Mouse (Mus musculus) embryonic facial prominence, embryonic 13.5 days (tissue): ENCODE results near the gene Mctp1. TPM values are rescaled to one million over a fixed set of nuclear protein-coding genes. Genes with fewer than 3 reads are reported as not detected.

Source experiments
- ATAC-seq: fragments of 200-750 bp; cut with Nextera tagmentation; 2 replicates; pipeline ENCODE4 v1.8.0; 2017; ENCODE audit warnings: low read depth; ENCODE audit not compliant: insufficient number of reproducible peaks, insufficient read depth, low FRiP score, low TSS enrichment
- H3K27ac ChIP-seq: fragments of 300-500 bp; sonication (generic); 2 replicates; pipeline ENCODE4 v1.5.1; 2015; ENCODE audit warnings: moderate library complexity, mild to moderate bottlenecking, inconsistent platforms
- H3K27me3 ChIP-seq: fragments of 300-500 bp; sonication (generic); 2 replicates; pipeline ENCODE4 v1.6.1; 2015; ENCODE audit warnings: mild to moderate bottlenecking, inconsistent platforms
- H3K36me3 ChIP-seq: fragments of 300-500 bp; sonication (generic); 2 replicates; pipeline ENCODE4 v1.6.1; 2015; ENCODE audit warnings: mild to moderate bottlenecking, inconsistent platforms
- H3K4me1 ChIP-seq: fragments of 300-500 bp; sonication (generic); 2 replicates; pipeline ENCODE4 v1.6.1; 2015; ENCODE audit warnings: inconsistent platforms
- H3K4me2 ChIP-seq: fragments of 300-500 bp; sonication (generic); 2 replicates; pipeline ENCODE4 v1.6.1; 2015; ENCODE audit warnings: moderate library complexity, mild to moderate bottlenecking, inconsistent platforms
- H3K4me3 ChIP-seq: fragments of 300-500 bp; sonication (generic); 2 replicates; pipeline ENCODE4 v1.5.1; 2015; ENCODE audit warnings: mild to moderate bottlenecking, inconsistent platforms
- H3K9ac ChIP-seq: fragments of 300-500 bp; sonication (generic); 2 replicates; pipeline ENCODE4 v1.6.1; 2015; ENCODE audit warnings: mild to moderate bottlenecking, inconsistent platforms
- H3K9me3 ChIP-seq: fragments of 300-500 bp; sonication (generic); 2 replicates; pipeline ENCODE4 v1.6.1; 2016; ENCODE audit warnings: inconsistent platforms
- WGBS: fragments of 180-500 bp; shearing (Covaris S2); methylation state at CpG from one replicate; pipeline ENCODE4 v1.1.7; 2015; ENCODE audit warnings: mixed read lengths; 5-methylcytosine and 5-hydroxymethylcytosine counted together
- polyA plus RNA-seq: library from polyadenylated mRNA; unstranded; fragments of >200 nt; fragmentation: Nextera tagmentation; extraction: Ambion mirVana; gene quantifications from 2 replicates; pipeline ENCODE4 v1.2.1, GENCODE M21; 2015

Gene Mctp1
- polyA plus RNA-seq, 1 experiment from 2014 or later = 0.66 TPM

DNA sequence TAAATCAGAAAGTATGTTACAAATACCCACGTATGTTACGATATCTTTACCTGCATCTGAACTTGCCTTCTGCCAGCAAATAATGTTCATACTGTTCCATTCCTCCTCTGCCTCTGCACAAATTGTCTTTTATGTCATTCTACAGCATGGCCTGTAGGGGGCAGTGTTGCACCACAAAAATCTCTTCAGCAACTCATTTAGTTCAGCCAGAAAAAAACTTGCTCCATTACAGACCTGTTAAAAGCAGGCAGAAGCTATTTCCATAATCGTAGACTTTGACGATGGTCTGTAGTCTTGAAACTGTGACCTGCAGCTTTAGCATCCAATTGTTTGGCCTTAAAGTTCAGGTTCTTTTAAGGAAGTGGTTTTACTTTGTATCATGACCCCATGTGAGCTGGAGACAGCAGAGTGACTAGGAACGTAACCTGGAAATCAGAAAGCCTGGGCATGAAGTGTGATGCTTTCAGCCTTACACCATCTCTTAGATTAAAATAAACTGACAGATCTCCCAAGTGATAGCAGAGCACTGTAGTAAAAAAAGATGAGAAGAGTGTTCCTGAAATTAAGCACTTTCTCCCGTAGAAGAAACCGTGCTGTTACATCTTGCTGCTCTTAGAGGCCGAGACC is 460.4 kb downstream of the Mctp1 start:
- Histone ChIP-seq H3K9ac (no peak overlapping the region), H3K9me3 (no peaks in the 10 kb centered on the region), H3K27ac (no peak overlapping the region), H3K4me1 (no peaks in the 10 kb centered on the region), H3K4me3 (no peak overlapping the region), H3K36me3 (no peaks in the 10 kb centered on the region), H3K27me3 (no peaks in the 10 kb centered on the region), H3K4me2 (no peak overlapping the region)
- ATAC-seq = no peak
- WGBS = 48% methylated on average over 8 of the region's 8 CpGs

DNA sequence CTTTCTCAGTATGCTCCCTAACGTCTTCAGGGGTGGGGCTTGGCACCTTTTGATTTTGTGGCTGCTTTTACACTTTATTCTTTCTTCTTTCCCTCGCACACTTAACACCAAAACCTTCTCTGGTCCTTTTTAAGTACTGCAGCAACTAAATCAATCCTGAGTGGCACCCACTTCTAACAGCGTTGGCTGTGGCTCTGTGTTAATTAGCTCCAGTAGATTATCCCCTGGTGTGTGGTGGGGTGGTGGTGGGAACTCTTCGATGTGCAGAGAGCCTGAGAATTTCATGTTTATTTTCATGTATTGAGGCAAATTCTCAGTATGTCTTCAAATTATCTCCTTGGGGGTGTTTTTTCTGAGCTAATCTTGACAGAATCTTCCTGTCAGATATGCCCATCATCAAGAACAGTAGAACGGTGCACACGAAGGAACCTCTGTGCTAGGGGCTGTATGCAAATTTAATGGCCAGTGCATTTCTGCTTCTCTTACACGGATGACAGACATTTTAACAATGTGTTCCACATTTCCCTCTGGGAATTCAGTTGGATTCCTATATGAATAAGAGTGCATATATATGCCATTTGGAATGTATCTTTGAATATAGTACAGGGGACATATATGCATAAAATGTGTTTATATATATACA is 466.2 kb downstream of the Mctp1 start:
- H3K9me3 ChIP-seq = no peaks in the 10 kb centered on the region
- H3K4me3 ChIP-seq = no peak overlapping the region
- 47% methylated on average over 7 of the region's 7 CpGs for WGBS
- no peaks in the 10 kb centered on the region for H3K4me1 ChIP-seq
- no peak for ATAC-seq
- H3K27me3 ChIP-seq = no peaks in the 10 kb centered on the region; the same call in 1 of the 2 replicates
- H3K4me2 ChIP-seq = no peak overlapping the region
- no peak overlapping the region for H3K9ac ChIP-seq
- no peaks in the 10 kb centered on the region for H3K36me3 ChIP-seq
- no peak overlapping the region for H3K27ac ChIP-seq

DNA sequence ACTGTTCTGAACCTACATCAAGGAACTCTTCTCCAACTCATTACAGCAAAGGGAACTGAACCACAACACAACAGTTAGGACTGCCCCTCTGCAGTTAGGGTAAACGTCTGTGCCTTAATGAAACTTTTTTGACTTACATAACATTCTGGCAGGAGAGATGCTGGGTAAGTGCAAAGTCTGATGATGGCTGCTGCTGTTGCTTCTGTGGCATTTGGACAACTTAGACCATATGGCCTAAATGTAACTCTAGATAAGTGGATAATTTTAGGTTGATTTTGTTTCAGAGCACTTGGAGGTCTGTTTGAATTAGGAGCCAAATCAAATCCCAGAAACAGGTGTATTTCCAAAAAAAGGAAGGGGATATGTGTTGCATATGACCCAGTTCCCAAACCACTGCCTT is 470.0 kb downstream of the Mctp1 start:
- Histone ChIP-seq H3K27ac (no peak overlapping the region), H3K4me3 (no peak overlapping the region), H3K9ac (no peak overlapping the region), H3K27me3 (no peaks in the 10 kb centered on the region; the same call in 1 of the 2 replicates), H3K36me3 (no peaks in the 10 kb centered on the region), H3K4me2 (no peak overlapping the region), H3K4me1 (no peaks in the 10 kb centered on the region), H3K9me3 (no peaks in the 10 kb centered on the region)
- no peak for ATAC-seq
- 13% methylated on average over 1 of the region's 1 CpGs for WGBS

DNA sequence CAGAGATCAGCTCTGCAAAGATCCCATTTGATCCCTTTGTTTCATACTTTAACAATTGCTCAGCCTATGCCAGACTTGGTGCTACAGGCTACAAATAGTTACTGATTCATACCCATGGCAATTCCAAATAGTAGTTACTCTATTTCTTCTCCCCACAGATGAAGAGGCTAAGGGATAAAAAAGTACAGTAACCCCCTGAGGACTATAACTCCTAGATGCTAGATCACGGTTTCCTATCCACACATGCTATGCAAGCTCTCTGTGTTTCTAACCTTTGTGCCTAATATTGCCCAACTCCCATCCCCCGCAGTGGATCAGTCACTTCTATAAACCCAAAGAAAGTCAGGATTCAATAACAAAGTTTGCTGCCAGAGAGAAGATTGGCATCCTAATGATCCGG is 470.7 kb downstream of the Mctp1 start:
- Histone ChIP-seq H3K4me3 (no peak overlapping the region), H3K27me3 (no peaks in the 10 kb centered on the region; the same call in 1 of the 2 replicates), H3K9me3 (no peaks in the 10 kb centered on the region), H3K4me2 (no peak overlapping the region), H3K27ac (no peak overlapping the region), H3K4me1 (no peaks in the 10 kb centered on the region), H3K9ac (no peak overlapping the region), H3K36me3 (no peaks in the 10 kb centered on the region)
- WGBS = 36% methylated on average over 3 of the region's 3 CpGs
- ATAC-seq = no peak

DNA sequence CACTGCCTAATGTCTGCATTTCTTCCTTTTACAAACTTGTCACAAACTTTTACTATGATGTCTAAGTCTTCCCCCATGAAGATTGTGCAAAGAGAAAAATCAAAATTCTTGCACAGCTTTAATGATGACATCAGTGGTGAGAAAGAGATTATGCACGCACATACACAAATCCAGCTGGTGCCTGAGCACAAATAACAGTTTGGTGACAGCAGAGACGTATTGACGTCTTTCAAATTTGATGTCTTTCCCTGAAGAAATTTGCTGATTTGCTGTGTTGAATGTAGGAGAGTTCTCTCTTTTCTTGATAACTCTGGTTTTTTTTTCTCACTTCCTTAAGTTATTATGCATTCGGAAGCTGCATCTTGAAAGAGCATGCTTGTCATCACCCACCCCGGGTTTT is 472.7 kb downstream of the Mctp1 start:
- 64% methylated on average over 5 of the region's 5 CpGs for WGBS
- H3K4me1 ChIP-seq = no peaks in the 10 kb centered on the region
- H3K9ac ChIP-seq = no peak overlapping the region
- no peaks in the 10 kb centered on the region for H3K36me3 ChIP-seq
- no peak overlapping the region for H3K4me2 ChIP-seq
- H3K27ac ChIP-seq = no peak overlapping the region
- no peaks in the 10 kb centered on the region; the same call in 1 of the 2 replicates for H3K27me3 ChIP-seq
- ATAC-seq = no peak
- no peak overlapping the region for H3K4me3 ChIP-seq
- H3K9me3 ChIP-seq = no peaks in the 10 kb centered on the region

DNA sequence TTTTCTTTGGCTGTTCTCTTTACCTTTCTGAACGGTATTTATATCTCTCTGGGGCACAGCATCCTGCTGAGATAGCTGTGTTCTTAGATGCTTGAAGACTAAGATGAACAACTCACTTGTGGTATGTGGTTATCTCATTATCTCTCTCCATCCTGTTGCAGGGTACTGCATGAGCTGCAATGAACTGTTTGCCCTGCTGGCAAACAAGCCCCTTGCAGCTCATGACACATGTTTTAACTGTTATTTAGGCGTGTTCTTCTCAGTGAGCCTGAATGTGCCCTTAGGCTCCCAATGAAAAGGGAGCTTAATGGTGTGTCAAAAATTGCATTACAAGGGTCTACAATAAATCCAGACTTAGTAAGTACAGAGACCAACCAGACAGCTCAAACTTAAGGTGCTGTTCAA is 473.7 kb downstream of the Mctp1 start:
- no peaks in the 10 kb centered on the region for H3K27me3 ChIP-seq
- no peak overlapping the region for H3K27ac ChIP-seq
- no peak overlapping the region for H3K4me2 ChIP-seq
- 25% methylated on average over 2 of the region's 2 CpGs for WGBS
- no peak for ATAC-seq
- no peaks in the 10 kb centered on the region for H3K9me3 ChIP-seq
- H3K36me3 ChIP-seq = no peaks in the 10 kb centered on the region
- H3K4me1 ChIP-seq = no peaks in the 10 kb centered on the region
- no peak overlapping the region for H3K4me3 ChIP-seq
- H3K9ac ChIP-seq = no peak overlapping the region

DNA sequence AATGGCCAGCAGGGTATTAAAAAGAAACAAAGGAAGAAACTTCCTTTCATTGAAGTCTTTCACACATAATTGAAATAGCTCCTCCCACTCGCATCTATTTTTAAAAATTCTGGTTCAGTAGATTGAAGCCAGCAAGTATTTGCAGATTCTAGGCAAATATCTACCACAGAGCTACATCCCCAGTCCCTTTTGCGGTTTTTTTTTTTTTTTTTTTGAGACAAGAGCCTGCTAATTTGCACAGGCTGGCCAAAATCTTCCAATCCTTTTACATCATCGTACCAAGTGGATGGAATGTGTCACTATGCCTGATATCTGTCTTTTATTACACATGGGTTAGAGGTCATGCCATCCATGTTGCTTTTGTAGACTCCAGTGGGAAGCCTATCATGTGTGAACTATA is 486.0 kb downstream of the Mctp1 start:
- no peaks in the 10 kb centered on the region for H3K9me3 ChIP-seq
- no peak overlapping the region for H3K4me3 ChIP-seq
- no peaks in the 10 kb centered on the region for H3K36me3 ChIP-seq
- no peaks in the 10 kb centered on the region for H3K4me1 ChIP-seq
- no peaks in the 10 kb centered on the region for H3K27me3 ChIP-seq
- no peak for ATAC-seq
- H3K27ac ChIP-seq = no peak overlapping the region
- H3K4me2 ChIP-seq = no peak overlapping the region
- H3K9ac ChIP-seq = no peak overlapping the region
- 75% methylated on average over 3 of the region's 3 CpGs for WGBS

DNA sequence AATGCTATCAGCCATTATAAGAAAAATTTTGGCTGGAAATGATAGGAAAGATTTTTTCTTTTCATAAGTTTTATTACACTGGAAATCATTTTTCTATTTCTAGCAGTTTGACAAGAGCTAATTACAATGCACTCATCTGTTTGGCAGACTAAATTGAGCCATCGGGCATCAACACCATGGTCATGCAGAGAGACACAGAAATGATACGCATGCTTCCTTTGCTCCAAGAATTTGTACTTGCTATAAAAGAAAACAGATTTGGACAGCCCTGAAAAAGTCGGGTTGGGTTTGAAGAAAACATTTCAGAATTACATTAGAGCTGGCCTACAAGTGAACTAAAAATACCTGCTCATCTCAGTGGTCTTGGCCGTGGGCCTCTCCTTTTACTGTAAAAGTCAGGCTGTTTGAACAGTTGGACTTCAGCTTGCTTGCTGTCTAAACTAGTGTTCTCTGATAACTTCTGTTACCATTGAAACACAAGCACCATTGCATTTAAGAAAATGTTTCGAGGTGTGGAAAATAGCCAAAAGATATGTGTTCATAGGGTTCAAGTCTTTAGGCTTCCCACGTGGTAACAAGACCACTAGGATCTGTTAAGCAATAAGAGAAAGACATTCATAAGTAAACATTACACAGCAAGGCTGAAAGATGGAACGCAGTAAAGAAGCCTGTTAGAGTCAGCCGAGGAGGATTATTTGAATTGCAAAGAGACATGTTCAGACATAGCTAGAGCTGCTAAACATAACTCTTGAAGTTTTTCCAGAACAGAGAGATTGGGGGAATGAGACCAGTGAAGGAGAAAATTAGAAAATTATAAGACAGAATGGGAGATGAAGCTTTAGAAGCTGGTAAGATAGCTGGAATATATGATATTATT is 493.8 kb downstream of the Mctp1 start:
- Histone ChIP-seq H3K27ac (no peak overlapping the region), H3K9ac (no peak overlapping the region), H3K27me3 (no peaks in the 10 kb centered on the region), H3K4me1 (no peaks in the 10 kb centered on the region), H3K36me3 (no peaks in the 10 kb centered on the region), H3K4me3 (no peak overlapping the region), H3K9me3 (no peaks in the 10 kb centered on the region), H3K4me2 (no peak overlapping the region)
- WGBS = 60% methylated on average over 8 of the region's 8 CpGs
- ATAC-seq = no peak

DNA sequence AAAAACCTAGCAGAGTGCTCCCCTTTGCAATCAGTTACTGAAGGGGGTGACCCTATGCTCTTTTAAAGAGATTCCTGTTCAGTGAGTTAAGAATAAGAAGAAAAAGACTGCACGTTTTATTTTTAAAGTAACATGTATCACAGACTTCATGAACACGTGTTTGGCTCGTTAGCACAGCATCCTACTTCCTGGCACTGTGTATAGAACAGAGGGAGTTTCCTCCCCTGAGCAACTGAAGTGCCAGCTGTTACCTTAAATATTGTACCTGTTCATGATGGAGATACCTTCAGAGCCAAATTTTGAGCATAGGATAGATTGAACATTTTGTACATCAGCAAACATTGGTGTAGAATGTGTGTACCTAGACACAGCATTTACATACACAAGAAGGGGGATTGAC is 494.7 kb downstream of the Mctp1 start:
- H3K27ac ChIP-seq = no peak overlapping the region
- no peaks in the 10 kb centered on the region for H3K9me3 ChIP-seq
- H3K4me3 ChIP-seq = no peak overlapping the region
- no peaks in the 10 kb centered on the region for H3K27me3 ChIP-seq
- WGBS = 58% methylated on average over 3 of the region's 3 CpGs
- ATAC-seq = no peak
- no peak overlapping the region for H3K4me2 ChIP-seq
- no peak overlapping the region for H3K9ac ChIP-seq
- H3K36me3 ChIP-seq = no peaks in the 10 kb centered on the region
- H3K4me1 ChIP-seq = no peaks in the 10 kb centered on the region

DNA sequence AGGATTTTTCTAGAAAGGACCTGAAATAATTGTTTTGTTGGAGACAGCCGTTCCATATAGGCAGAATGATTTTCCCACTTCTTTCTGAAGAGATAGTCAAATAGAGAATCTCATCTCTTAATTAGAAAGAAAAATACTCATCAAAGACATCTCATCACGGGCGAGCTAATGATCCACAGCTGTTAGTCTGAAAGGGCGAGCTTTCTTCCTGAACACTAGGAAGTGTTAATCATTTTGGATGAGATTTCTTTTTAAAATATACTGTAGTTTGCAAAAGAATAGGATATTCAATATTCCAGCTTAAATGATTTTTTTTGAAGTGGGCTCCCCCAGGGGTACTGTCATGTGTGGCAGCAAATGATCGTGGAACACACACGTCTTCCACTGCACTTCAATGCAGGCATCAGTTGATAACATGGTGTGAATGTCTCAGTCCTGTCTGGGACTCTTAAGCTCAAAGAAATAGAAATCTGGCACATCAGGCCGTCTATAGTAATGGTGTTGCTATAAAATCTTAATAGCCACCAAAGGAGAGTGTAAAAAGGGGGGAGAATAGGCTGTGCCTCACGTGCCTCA is 500.3 kb downstream of the Mctp1 start:
- Histone ChIP-seq H3K27me3 (no peaks in the 10 kb centered on the region), H3K4me1 (no peaks in the 10 kb centered on the region), H3K4me3 (no peak overlapping the region), H3K9me3 (no peaks in the 10 kb centered on the region), H3K36me3 (no peaks in the 10 kb centered on the region), H3K9ac (no peak overlapping the region), H3K27ac (no peak overlapping the region), H3K4me2 (no peak overlapping the region)
- 60% methylated on average over 8 of the region's 8 CpGs for WGBS
- no peak for ATAC-seq

DNA sequence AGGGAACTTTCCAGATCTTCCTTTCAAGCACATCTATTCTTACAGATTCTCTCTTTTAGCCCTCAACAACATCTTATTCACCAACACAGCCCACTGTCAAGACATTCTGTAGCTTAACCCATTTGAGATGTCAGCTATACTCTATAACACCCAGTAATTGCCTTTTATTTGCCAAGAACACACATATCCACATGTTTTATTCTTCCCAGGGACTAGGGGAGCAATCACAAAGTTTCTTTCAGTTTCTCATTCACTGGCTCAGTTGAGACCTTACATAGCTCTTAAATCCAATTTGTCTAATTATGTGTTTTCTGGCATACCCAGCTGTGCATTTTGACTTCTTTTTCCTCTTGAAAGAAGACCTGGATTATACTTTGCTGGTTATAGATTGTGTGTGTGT is 508.7 kb downstream of the Mctp1 start:
- Histone ChIP-seq H3K27me3 (no peaks in the 10 kb centered on the region), H3K4me3 (no peak overlapping the region), H3K4me1 (no peaks in the 10 kb centered on the region), H3K9me3 (no peaks in the 10 kb centered on the region), H3K9ac (no peak overlapping the region), H3K27ac (no peak overlapping the region), H3K4me2 (no peak overlapping the region), H3K36me3 (no peaks in the 10 kb centered on the region)
- ATAC-seq = no peak
